Mouse (Mus musculus): ENCODE results near the gene Cdc42bpg. TPM values are rescaled to one million over a fixed set of nuclear protein-coding genes. Genes with fewer than 3 reads are reported as not detected.

The Cdc42bpg gene
- total and polyA plus RNA-seq, 3 experiments, result 0.79 to 4.2 (median 2.3) TPM

- peak; percentile 59; the same call in 1 of the 2 replicates for TF ChIP-seq MAX (IDR thresholded peaks at IDR 0.05; ENCODE audit: low read length)
- no peak for TF ChIP-seq ZC3H11A (IDR thresholded peaks at IDR 0.05; ENCODE audit: low read depth, low read length)
- no peak for TF ChIP-seq POLR2AphosphoS2 (IDR thresholded peaks at IDR 0.05; ENCODE audit: low read depth, low read length)
- TF ChIP-seq CTCF (conservative IDR thresholded peaks at IDR 0.05 in 1 of 2, IDR thresholded peaks at IDR 0.05 in 1 of 2; ENCODE audit: low read depth in 2 of 2, low read length in 2 of 2), result no peak
- TF ChIP-seq PAX5 (IDR thresholded peaks at IDR 0.05; ENCODE audit: low read length), result no peak
- TF ChIP-seq E2F4 (IDR thresholded peaks at IDR 0.05; ENCODE audit: insufficient replicate concordance, low read depth, low read length), result no peak
- peak; percentile 81 for TF ChIP-seq MEF2A (IDR thresholded peaks at IDR 0.05; ENCODE audit: borderline replicate concordance, low read depth, low read length)
- no peak for TF ChIP-seq UBTF (IDR thresholded peaks at IDR 0.05; ENCODE audit: low read depth, low read length)
- no peak for TF ChIP-seq GABPA (IDR thresholded peaks at IDR 0.05; ENCODE audit: insufficient replicate concordance, low read depth, low read length)
- TF ChIP-seq ZKSCAN1 (IDR thresholded peaks at IDR 0.05; ENCODE audit: borderline replicate concordance, low read depth, low read length), result peak; percentile 92
- peak; percentile 67; the same call in 1 of the 2 replicates for TF ChIP-seq MAFK (IDR thresholded peaks at IDR 0.05; ENCODE audit: insufficient replicate concordance, low read length)
- TF ChIP-seq KAT2A (IDR thresholded peaks at IDR 0.05; ENCODE audit: insufficient replicate concordance, low read length), result 0 out of 2 replicates have a peak, but pooled peaks have one; percentile 18
Measured at GRCm38 (mm10) chr19:6281122-6282020, 24.9 kb upstream of the Cdc42bpg start (continued).

- dilution Hi-C loops (cut with MboI; ENCODE audit: extremely low pct_ligation_motif_present, extremely low pct_unique_long_range_greater_than_20kb, low sequenced_read_pairs) (no loop called here), in situ Hi-C loops (cut with MboI; ENCODE audit: low pct_ligation_motif_present, low pct_unique_long_range_greater_than_20kb, low sequenced_read_pairs) (no loop called here)
- peak overlapping the region; percentile 14; the same call in 1 of the 2 replicates for H3K4me2 ChIP-seq (ENCODE audit: insufficient read depth, low read depth, poor library complexity, severe bottlenecking)
- DNase-seq (ENCODE audit: extremely low read depth), result no peak
- no peaks in the 10 kb centered on the region for H3K9me3 ChIP-seq (replicated peaks; ENCODE audit: low read length)
- H3K27me3 ChIP-seq (replicated peaks), result no peaks in the 10 kb centered on the region
- H3K36me3 ChIP-seq (replicated peaks in 1 of 2; ENCODE audit: control insufficient read depth in 1 of 2, insufficient read depth in 1 of 2, low read length in 1 of 2), result peaks cover 89 to 94% of the 10 kb centered on the region in 2 experiments
- peak overlapping the region; percentile 65 for H3K9ac ChIP-seq (ENCODE audit: insufficient read depth, low read depth)
- peaks cover 47 to 74% of the 10 kb centered on the region in 2 experiments for H3K4me1 ChIP-seq (ENCODE audit: control insufficient read depth in 1 of 2, insufficient read depth in 2 of 2)
- peaks cover 87% of the 10 kb centered on the region for H3K79me2 ChIP-seq (replicated peaks; ENCODE audit: control insufficient read depth, extremely low read depth, insufficient read depth, poor library complexity, severe bottlenecking)
- H3K27ac ChIP-seq (ENCODE audit: insufficient read depth, low read depth), result peak overlapping the region; percentile 99
- TF ChIP-seq TCF12 (IDR thresholded peaks at IDR 0.05; ENCODE audit: low read depth, low read length), result no peak
- no peak for TF ChIP-seq SIN3A (IDR thresholded peaks at IDR 0.05; ENCODE audit: low read length)
- no peak for TF ChIP-seq CTCF (conservative IDR thresholded peaks at IDR 0.05 in 1 of 2, IDR thresholded peaks at IDR 0.05 in 1 of 2; ENCODE audit: low read depth in 2 of 2, low read length in 2 of 2)
- TF ChIP-seq KAT2A (IDR thresholded peaks at IDR 0.05; ENCODE audit: insufficient replicate concordance, low read length), result no peak
- no peak for TF ChIP-seq POLR2A (IDR thresholded peaks at IDR 0.05; ENCODE audit: low read depth, low read length)
- TF ChIP-seq GABPA (IDR thresholded peaks at IDR 0.05; ENCODE audit: insufficient replicate concordance, low read depth, low read length), result no peak
- no peak for TF ChIP-seq JUN (IDR thresholded peaks at IDR 0.05; ENCODE audit: insufficient read depth, low read depth, low read length)
- TF ChIP-seq USF2 (conservative IDR thresholded peaks at IDR 0.05; ENCODE audit: low read depth, low read length), result no peak
- TF ChIP-seq PAX5 (IDR thresholded peaks at IDR 0.05; ENCODE audit: low read length), result no peak
- TF ChIP-seq HCFC1 (IDR thresholded peaks at IDR 0.05; ENCODE audit: low read depth, low read length), result no peak
- no peak for TF ChIP-seq MAX (IDR thresholded peaks at IDR 0.05; ENCODE audit: low read length)
- no peak for TF ChIP-seq ELF1 (IDR thresholded peaks at IDR 0.05; ENCODE audit: low read depth, low read length)
- TF ChIP-seq JUND (conservative IDR thresholded peaks at IDR 0.05; ENCODE audit: low read depth, low read length), result no peak
- no peak for TF ChIP-seq UBTF (IDR thresholded peaks at IDR 0.05; ENCODE audit: low read depth, low read length)
- TF ChIP-seq MYC (IDR thresholded peaks at IDR 0.05; ENCODE audit: low read depth, low read length), result no peak
- peak overlapping the region in 1 of 3 experiments; percentile 1 for H3K4me3 ChIP-seq (replicated peaks in 1 of 3; ENCODE audit: low read depth in 2 of 3, low read length in 2 of 3, poor library complexity in 1 of 3)
Measured at GRCm38 (mm10) chr19:6283001-6283400, 23.3 kb upstream of the Cdc42bpg start.
